Mouse (Mus musculus) midbrain, embryonic 15.5 days (tissue): ENCODE measurements around the gene Il12rb2. TPM values are rescaled to one million over a fixed set of nuclear protein-coding genes. Genes with fewer than 3 reads are reported as not detected.
A peak's percentile ranks its signal among the peaks of the same experiment; 100 is the strongest.

Experiments used
- ATAC-seq: fragments of 200-750 bp; cut with Nextera tagmentation; replicated peaks from 2 replicates; pipeline ENCODE4 v1.8.0; 2017; ENCODE audit warnings: moderate TSS enrichment
- H3K27ac ChIP-seq: fragments of 300-500 bp; sonication (generic); 2 replicates; pipeline ENCODE4 v1.5.1; 2015; ENCODE audit warnings: mild to moderate bottlenecking, inconsistent platforms
- H3K27me3 ChIP-seq: fragments of 300-500 bp; sonication (generic); replicated peaks from 2 replicates; pipeline ENCODE4 v1.6.1; 2015; ENCODE audit warnings: inconsistent platforms
- H3K36me3 ChIP-seq: fragments of 300-500 bp; sonication (generic); replicated peaks from 2 replicates; pipeline ENCODE4 v1.6.1; 2015; ENCODE audit warnings: inconsistent platforms
- H3K4me1 ChIP-seq: fragments of 300-500 bp; sonication (generic); 2 replicates; pipeline ENCODE4 v1.6.1; 2015; ENCODE audit warnings: inconsistent platforms
- H3K4me2 ChIP-seq: fragments of 300-500 bp; sonication (generic); 2 replicates; pipeline ENCODE4 v1.6.1; 2015; ENCODE audit warnings: inconsistent platforms, mild to moderate bottlenecking, moderate library complexity
- H3K4me3 ChIP-seq: fragments of 300-500 bp; sonication (generic); 2 replicates; pipeline ENCODE4 v1.5.1; 2015; ENCODE audit warnings: mild to moderate bottlenecking, inconsistent platforms
- H3K9ac ChIP-seq: fragments of 300-500 bp; sonication (generic); 2 replicates; pipeline ENCODE4 v1.6.1; 2015; ENCODE audit warnings: mild to moderate bottlenecking, inconsistent platforms
- H3K9me3 ChIP-seq: fragments of 300-500 bp; sonication (generic); 2 replicates; pipeline ENCODE4 v1.6.1; 2016; ENCODE audit warnings: inconsistent platforms
- WGBS: fragments of 180-500 bp; shearing (Covaris S2); methylation state at CpG from one replicate; pipeline ENCODE4 v1.1.7; 2015; ENCODE audit warnings: mixed read lengths; 5-methylcytosine and 5-hydroxymethylcytosine counted together
- polyA plus RNA-seq: library from polyadenylated mRNA; unstranded; fragments of >200 nt; fragmentation: Nextera tagmentation; extraction: Ambion mirVana; gene quantifications from 2 replicates; pipeline ENCODE4 v1.2.1, GENCODE M21; 2015

Il12rb2 gene
- polyA plus RNA-seq, 1 experiment from 2014 or later, result 0.05 TPM

- Histone ChIP-seq H3K27me3 (no peaks in the 10 kb centered on the region), H3K27ac (no peak overlapping the region), H3K9me3 (no peaks in the 10 kb centered on the region), H3K4me2 (no peak overlapping the region), H3K4me3 (no peak overlapping the region), H3K36me3 (peaks cover 6% of the 10 kb centered on the region; the same call in 1 of the 2 replicates), H3K4me1 (no peaks in the 10 kb centered on the region), H3K9ac (no peak overlapping the region)
- WGBS, result 96% methylated on average over 1 of the region's 1 CpGs
- ATAC-seq, result no peak
Measured at GRCm38 (mm10) chr6:67282897-67283296, 93.1 kb downstream of the Il12rb2 start.

- Histone ChIP-seq H3K4me1 (no peaks in the 10 kb centered on the region), H3K4me2 (no peak overlapping the region), H3K4me3 (no peak overlapping the region), H3K9ac (no peak overlapping the region), H3K36me3 (peaks cover 11% of the 10 kb centered on the region; the same call in 1 of the 2 replicates), H3K9me3 (no peaks in the 10 kb centered on the region), H3K27me3 (no peaks in the 10 kb centered on the region), H3K27ac (no peak overlapping the region)
- no peak for ATAC-seq
- 94% methylated on average over 9 of the region's 9 CpGs for WGBS
Measured at GRCm38 (mm10) chr6:67281614-67282197, 94.3 kb downstream of the Il12rb2 start.

- no peak overlapping the region for H3K27ac ChIP-seq
- peaks cover 16% of the 10 kb centered on the region; the same call in 1 of the 2 replicates for H3K36me3 ChIP-seq
- no peak overlapping the region for H3K4me2 ChIP-seq
- WGBS, result 85% methylated on average over 5 of the region's 5 CpGs
- H3K27me3 ChIP-seq, result no peaks in the 10 kb centered on the region
- no peak for ATAC-seq
- no peaks in the 10 kb centered on the region for H3K9me3 ChIP-seq
- no peak overlapping the region for H3K4me3 ChIP-seq
- no peak overlapping the region for H3K9ac ChIP-seq
- 0 out of 2 replicates have a peak, but pooled peaks cover 4% of the 10 kb centered on the region for H3K4me1 ChIP-seq
Measured at GRCm38 (mm10) chr6:67277944-67278343, 98.0 kb downstream of the Il12rb2 start.

- Histone ChIP-seq H3K9ac (no peak overlapping the region), H3K27me3 (no peaks in the 10 kb centered on the region), H3K36me3 (0 out of 2 replicates have a peak, but pooled peaks cover 4% of the 10 kb centered on the region), H3K9me3 (no peaks in the 10 kb centered on the region), H3K27ac (no peak overlapping the region), H3K4me2 (peak overlapping the region; percentile 70), H3K4me1 (peaks cover 26% of the 10 kb centered on the region), H3K4me3 (peak overlapping the region; percentile 93)
- ATAC-seq, result no peak
- 47% methylated on average over 2 of the region's 2 CpGs for WGBS
Measured at GRCm38 (mm10) chr6:67269459-67269858, 106.5 kb downstream of the Il12rb2 start.

GRCm38 (mm10) chr6:67268983-67269382 is 107.0 kb downstream of the Il12rb2 start:
- WGBS, result 13% methylated on average over 1 of the region's 1 CpGs
- Histone ChIP-seq H3K9me3 (no peaks in the 10 kb centered on the region), H3K27ac (no peak overlapping the region), H3K27me3 (no peaks in the 10 kb centered on the region), H3K36me3 (0 out of 2 replicates have a peak, but pooled peaks cover 4% of the 10 kb centered on the region), H3K9ac (no peak overlapping the region), H3K4me2 (peak overlapping the region; percentile 70), H3K4me1 (peaks cover 26% of the 10 kb centered on the region), H3K4me3 (peak overlapping the region; percentile 93)
- no peak for ATAC-seq

GRCm38 (mm10) chr6:67268245-67268612 is 107.8 kb downstream of the Il12rb2 start:
- peak overlapping the region; percentile 93 for H3K4me3 ChIP-seq
- WGBS, result 0% methylated on average over 2 of the region's 2 CpGs
- no peaks in the 10 kb centered on the region for H3K9me3 ChIP-seq
- no peaks in the 10 kb centered on the region for H3K27me3 ChIP-seq
- peak overlapping the region; percentile 94 for H3K9ac ChIP-seq
- H3K4me2 ChIP-seq, result peak overlapping the region; percentile 70
- peaks cover 22% of the 10 kb centered on the region for H3K4me1 ChIP-seq
- no peak for ATAC-seq
- H3K36me3 ChIP-seq, result 0 out of 2 replicates have a peak, but pooled peaks cover 4% of the 10 kb centered on the region
- no peak overlapping the region for H3K27ac ChIP-seq

- Histone ChIP-seq H3K4me3 (peak overlapping the region; percentile 93), H3K27me3 (no peaks in the 10 kb centered on the region), H3K4me1 (peaks cover 22% of the 10 kb centered on the region), H3K9ac (peak overlapping the region; percentile 94), H3K9me3 (no peaks in the 10 kb centered on the region), H3K36me3 (0 out of 2 replicates have a peak, but pooled peaks cover under 1% of the 10 kb centered on the region), H3K4me2 (peak overlapping the region; percentile 70), H3K27ac (peak overlapping the region; percentile 93)
- peak; percentile 65 for ATAC-seq
- under 1% methylated on average over 62 of the region's 65 CpGs for WGBS
Measured at GRCm38 (mm10) chr6:67267408-67268244, 108.4 kb downstream of the Il12rb2 start.

- under 1% methylated on average over 68 of the region's 68 CpGs for WGBS
- H3K27me3 ChIP-seq, result no peaks in the 10 kb centered on the region
- no peaks in the 10 kb centered on the region for H3K36me3 ChIP-seq
- H3K9me3 ChIP-seq, result no peaks in the 10 kb centered on the region
- peak; percentile 100 for ATAC-seq
- peak overlapping the region; percentile 86 for H3K4me2 ChIP-seq
- H3K4me1 ChIP-seq, result peaks cover 22% of the 10 kb centered on the region
- H3K9ac ChIP-seq, result peak overlapping the region; percentile 94
- H3K27ac ChIP-seq, result peak overlapping the region; percentile 93
- H3K4me3 ChIP-seq, result peak overlapping the region; percentile 93
Measured at GRCm38 (mm10) chr6:67266664-67267407, 109.2 kb downstream of the Il12rb2 start.

GRCm38 (mm10) chr6:67266159-67266657 is 109.8 kb downstream of the Il12rb2 start:
- Histone ChIP-seq H3K4me1 (peaks cover 22% of the 10 kb centered on the region), H3K27ac (peak overlapping the region; percentile 61), H3K9ac (peak overlapping the region; percentile 52), H3K36me3 (no peaks in the 10 kb centered on the region), H3K4me3 (peak overlapping the region; percentile 93), H3K27me3 (no peaks in the 10 kb centered on the region), H3K9me3 (no peaks in the 10 kb centered on the region), H3K4me2 (peak overlapping the region; percentile 86)
- WGBS, result under 1% methylated on average over 23 of the region's 23 CpGs
- ATAC-seq, result peak; percentile 72; the same call in 1 of the 2 replicates

GRCm38 (mm10) chr6:67264935-67265334 is 111.1 kb downstream of the Il12rb2 start:
- Histone ChIP-seq H3K27ac (no peak overlapping the region), H3K4me1 (peaks cover 20% of the 10 kb centered on the region), H3K9me3 (no peaks in the 10 kb centered on the region), H3K36me3 (no peaks in the 10 kb centered on the region), H3K9ac (no peak overlapping the region), H3K4me2 (no peak overlapping the region), H3K4me3 (no peak overlapping the region), H3K27me3 (no peaks in the 10 kb centered on the region)
- WGBS, result 94% methylated on average over 7 of the region's 7 CpGs
- no peak for ATAC-seq

GRCm38 (mm10) chr6:67251095-67251494 is 124.9 kb downstream of the Il12rb2 start:
- Histone ChIP-seq H3K4me1 (no peaks in the 10 kb centered on the region), H3K27me3 (no peaks in the 10 kb centered on the region), H3K36me3 (no peaks in the 10 kb centered on the region), H3K4me3 (no peak overlapping the region), H3K9ac (no peak overlapping the region), H3K4me2 (no peak overlapping the region), H3K9me3 (no peaks in the 10 kb centered on the region), H3K27ac (no peak overlapping the region)
- no peak for ATAC-seq
- 89% methylated on average over 4 of the region's 4 CpGs for WGBS

- H3K4me2 ChIP-seq, result no peak overlapping the region
- ATAC-seq, result no peak
- H3K36me3 ChIP-seq, result no peaks in the 10 kb centered on the region
- H3K9ac ChIP-seq, result no peak overlapping the region
- WGBS, result 89% methylated on average over 5 of the region's 5 CpGs
- no peak overlapping the region for H3K4me3 ChIP-seq
- no peaks in the 10 kb centered on the region for H3K4me1 ChIP-seq
- H3K27me3 ChIP-seq, result no peaks in the 10 kb centered on the region
- H3K9me3 ChIP-seq, result no peaks in the 10 kb centered on the region
- no peak overlapping the region for H3K27ac ChIP-seq
Measured at GRCm38 (mm10) chr6:67244451-67244850, 131.5 kb downstream of the Il12rb2 start.
